Mouse (Mus musculus): ENCODE results near the gene Polr2m. TPM values are rescaled to one million over a fixed set of nuclear protein-coding genes. Genes with fewer than 3 reads are reported as not detected.
A peak's percentile ranks its signal among the peaks of the same experiment; 100 is the strongest.

Polr2m gene
- polyA plus RNA-seq, 1 experiment from 2014 or later = 497 TPM

DNA sequence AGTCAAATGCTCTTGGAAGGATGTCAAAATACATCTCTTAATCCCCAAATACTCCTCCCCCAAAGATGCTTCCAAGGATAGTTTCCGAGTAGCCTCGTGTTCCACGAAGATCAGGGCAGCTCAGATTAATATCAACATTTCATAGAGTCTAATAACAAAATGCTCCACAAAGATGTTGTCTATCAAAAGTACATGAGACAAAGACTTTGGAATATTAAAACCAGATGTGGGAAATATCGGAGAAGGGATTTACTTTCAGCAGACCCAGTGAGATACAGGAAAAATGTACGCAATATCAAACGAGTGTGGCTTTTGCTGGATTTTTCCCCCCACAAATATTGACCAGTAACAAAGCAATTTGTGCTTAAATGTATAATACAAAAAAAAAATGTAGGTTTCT, 35.1 kb downstream of the Polr2m start:
- Histone ChIP-seq H3K36me3 (ENCODE audit: insufficient read depth, low read length) (no peaks in the 10 kb centered on the region), H3K9ac (replicated peaks; ENCODE audit: low read length) (no peak overlapping the region), H3K4me3 (ENCODE audit: low read length) (no peak overlapping the region), H3K4me1 (ENCODE audit: insufficient read depth, low read length) (peaks cover 6% of the 10 kb centered on the region; the same call in 1 of the 2 replicates), H3K9me3 (ENCODE audit: low read length) (peaks cover 2% of the 10 kb centered on the region; the same call in 1 of the 2 replicates), H3K27me3 (ENCODE audit: insufficient read depth, low read length) (peaks cover 6% of the 10 kb centered on the region; the same call in 1 of the 2 replicates), H3K4me2 (replicated peaks; ENCODE audit: low read depth, low read length) (no peak overlapping the region), H3K27ac (ENCODE audit: low read length) (no peak overlapping the region)
- 62% methylated on average over 6 of the region's 6 CpGs for WGBS
- no peak for ATAC-seq (ENCODE audit: low FRiP score, low TSS enrichment)

GRCm38 (mm10) chr9:71447573-71447972, 38.2 kb downstream of the Polr2m start:
- peaks cover 6% of the 10 kb centered on the region; the same call in 1 of the 2 replicates for H3K4me1 ChIP-seq (ENCODE audit: insufficient read depth, low read length)
- peak; percentile 77 for ATAC-seq (ENCODE audit: low FRiP score, low TSS enrichment)

DNA sequence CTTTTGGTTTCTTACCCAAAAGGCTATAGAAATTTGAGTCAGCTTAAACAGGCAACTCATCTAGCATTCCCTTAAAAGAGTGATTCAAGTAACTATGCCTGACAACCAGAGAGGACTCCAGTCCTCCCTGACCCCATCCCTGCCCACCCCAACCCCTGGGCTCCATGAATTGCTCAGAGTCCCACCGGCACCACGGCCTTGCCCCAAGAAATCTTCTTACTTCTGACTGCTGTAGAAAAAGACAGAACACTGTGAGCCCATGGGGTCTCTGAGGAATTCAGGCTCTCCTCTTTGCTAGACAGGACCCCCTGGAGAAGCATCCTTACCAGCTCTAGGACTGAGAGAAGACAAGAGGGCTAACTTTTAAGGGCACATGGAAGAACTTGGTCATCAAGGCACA, 40.4 kb downstream of the Polr2m start:
- Histone ChIP-seq H3K36me3 (ENCODE audit: insufficient read depth, low read length) (no peaks in the 10 kb centered on the region), H3K4me3 (ENCODE audit: low read length) (no peak overlapping the region), H3K27ac (ENCODE audit: low read length) (no peak overlapping the region), H3K27me3 (ENCODE audit: insufficient read depth, low read length) (peaks cover 7% of the 10 kb centered on the region; the same call in 1 of the 2 replicates), H3K4me2 (replicated peaks; ENCODE audit: low read depth, low read length) (no peak overlapping the region), H3K9ac (replicated peaks; ENCODE audit: low read length) (no peak overlapping the region), H3K9me3 (ENCODE audit: low read length) (no peaks in the 10 kb centered on the region), H3K4me1 (ENCODE audit: insufficient read depth, low read length) (no peaks in the 10 kb centered on the region)
- WGBS = 84% methylated on average over 2 of the region's 2 CpGs
- no peak for ATAC-seq (ENCODE audit: low FRiP score, low TSS enrichment)

More at GRCm38 (mm10) chr9:71447573-71447972, 38.2 kb downstream of the Polr2m start:
- Histone ChIP-seq H3K4me2 (replicated peaks; ENCODE audit: low read depth, low read length) (no peak overlapping the region), H3K9me3 (ENCODE audit: low read length) (no peaks in the 10 kb centered on the region), H3K27me3 (ENCODE audit: insufficient read depth, low read length) (peaks cover 7% of the 10 kb centered on the region; the same call in 1 of the 2 replicates), H3K4me3 (ENCODE audit: low read length) (no peak overlapping the region), H3K9ac (replicated peaks; ENCODE audit: low read length) (no peak overlapping the region), H3K27ac (ENCODE audit: low read length) (no peak overlapping the region), H3K36me3 (ENCODE audit: insufficient read depth, low read length) (no peaks in the 10 kb centered on the region)
- 29% methylated on average over 4 of the region's 4 CpGs for WGBS

- 79% methylated on average over 2 of the region's 2 CpGs for WGBS
These were observed 47.6 kb downstream of the Polr2m start for GRCm38 (mm10) chr9:71438146-71438545.

More at GRCm38 (mm10) chr9:71438146-71438545, 47.6 kb downstream of the Polr2m start:
- no peak overlapping the region for H3K4me2 ChIP-seq (replicated peaks; ENCODE audit: low read depth, low read length)
- H3K4me3 ChIP-seq (ENCODE audit: low read length) = no peak overlapping the region
- H3K9me3 ChIP-seq (ENCODE audit: low read length) = no peaks in the 10 kb centered on the region
- H3K27ac ChIP-seq (ENCODE audit: low read length) = no peak overlapping the region
- H3K9ac ChIP-seq (replicated peaks; ENCODE audit: low read length) = no peak overlapping the region
- no peaks in the 10 kb centered on the region for H3K36me3 ChIP-seq (ENCODE audit: insufficient read depth, low read length)
- no peaks in the 10 kb centered on the region for H3K4me1 ChIP-seq (ENCODE audit: insufficient read depth, low read length)
- no peak for ATAC-seq (ENCODE audit: low FRiP score, low TSS enrichment)
- H3K27me3 ChIP-seq (ENCODE audit: insufficient read depth, low read length) = no peaks in the 10 kb centered on the region

Other genes with a start within 250 kb of the Polr2m start
- gene Myzap, start 106.4 kb upstream of the Polr2m start, polyA plus RNA-seq (2015; fragmentation: Nextera tagmentation; extraction: Ambion mirVana) = 17.3 and 19.0 TPM in 2 replicates

Data from kidney, embryonic 16.5 days (tissue).